Mouse (Mus musculus): ENCODE data around the gene 2210011C24Rik. TPM values are rescaled to one million over a fixed set of nuclear protein-coding genes. Genes with fewer than 3 reads are reported as not detected.

2210011C24Rik gene
- polyA plus RNA-seq (2021; fragmentation: Nextera tagmentation): 2.4 and 2.6 TPM in 2 replicates
- long read RNA-seq, experiment 1, partial matches to known transcripts: 0 of 2 reads
- long read RNA-seq, experiment 1, other reads (novel, unspliced or antisense): 0 of 2 reads
- long read RNA-seq, experiment 2: 0 reads

GRCm38 (mm10) chr8:84011705-84012498, at the start of gene 2210011C24Rik:
Gene 2210011C24Rik (minus strand): TSS chr8:84012171.

GRCm38 (mm10) chr8:84044900-84045299, 32.9 kb upstream of the 2210011C24Rik start, which contains the start of gene Rln3:
Gene Rln3 (minus strand): TSS chr8:84045000.

DNA sequence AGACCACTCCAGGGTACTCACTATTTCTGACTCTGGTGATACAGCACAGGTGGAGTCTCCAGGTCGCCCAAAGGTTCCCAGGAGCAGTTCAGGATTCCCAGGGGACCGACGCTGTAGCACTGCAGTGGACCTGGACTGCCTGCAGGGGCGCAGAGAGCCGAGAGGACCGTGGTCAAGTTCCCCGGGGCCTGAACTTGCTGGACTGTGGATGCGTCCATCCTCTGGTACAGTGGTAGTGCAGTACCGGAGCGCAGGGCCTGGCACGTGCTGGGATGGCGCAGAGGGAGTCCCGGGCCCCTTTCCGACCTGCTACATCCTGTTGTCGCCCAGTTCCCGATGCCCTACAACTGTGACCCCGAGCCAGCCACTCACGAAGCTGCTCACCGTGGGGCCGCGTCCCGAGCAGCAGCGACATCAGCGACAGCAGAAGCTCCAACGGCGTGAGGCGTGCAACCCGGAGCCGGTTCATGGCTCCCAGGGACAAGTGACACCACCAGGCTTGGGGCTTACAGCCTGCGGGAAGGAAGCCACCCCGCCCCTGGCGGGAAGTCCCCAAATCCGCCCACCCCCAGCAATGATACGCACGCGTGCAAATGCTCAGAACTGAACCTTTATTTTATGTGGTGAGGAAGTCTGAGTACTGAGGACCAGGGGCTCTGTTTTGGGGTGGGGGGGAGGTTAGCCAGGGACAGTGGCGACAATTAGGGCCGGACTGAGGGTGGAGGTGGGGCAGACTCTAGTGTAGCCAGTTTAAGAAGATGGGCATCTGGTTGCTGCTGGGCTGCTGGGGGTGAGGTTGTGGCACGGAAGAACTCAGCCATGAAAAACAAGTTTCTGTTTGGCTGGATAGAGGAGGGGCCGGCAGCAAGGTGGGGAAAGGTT, 30.3 kb upstream of the 2210011C24Rik start, which contains the start of gene Il27ra:
TSS of gene Il27ra (minus strand) at position 524 of the 882 bp plus-strand sequence.

DNA sequence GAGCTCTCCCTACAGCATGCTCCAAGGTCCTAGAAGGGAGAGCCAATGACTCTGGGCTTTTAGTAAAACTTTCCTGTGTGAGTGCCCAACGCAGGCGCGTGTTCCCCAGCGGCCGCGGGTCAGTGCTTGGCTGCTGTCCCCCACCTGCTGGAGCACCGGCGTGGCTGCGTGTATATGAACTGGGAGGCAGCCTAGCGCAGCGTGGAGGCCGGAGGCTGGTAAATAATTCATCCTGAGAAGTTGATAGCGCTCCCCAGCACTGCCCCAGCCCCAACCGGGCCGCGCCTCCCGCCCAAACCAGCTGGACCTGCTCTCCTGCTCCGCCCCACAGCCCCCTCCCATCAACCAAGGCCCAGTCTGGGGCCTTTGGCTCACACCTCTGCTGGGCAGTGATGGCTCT, 9.1 kb upstream of the 2210011C24Rik start, which contains the start of gene Palm3:
TSS of gene Palm3 (plus strand) at position 376 of the 400 bp plus-strand sequence.

GRCm38 (mm10) chr8:84001281-84002000, 10.5 kb downstream of the 2210011C24Rik start, which contains the start of gene 1700067K01Rik:
Gene 1700067K01Rik (plus strand): TSS chr8:84001502.

GRCm38 (mm10) chr8:83997511-83998141, 14.3 kb downstream of the 2210011C24Rik start, which contains the start of gene Samd1:
Gene Samd1 (plus strand): TSS chr8:83997672.

GRCm38 (mm10) chr8:83972150-83973120, 39.5 kb downstream of the 2210011C24Rik start, which contains the start of gene Prkaca:
Gene Prkaca (plus strand): TSS chr8:83972993.

Other genes starting within 250 kb of the 2210011C24Rik start
- gene Adgrl1, start 112.1 kb downstream of the 2210011C24Rik start, polyA plus RNA-seq (2021; fragmentation: Nextera tagmentation): 12.5 and 34.5 TPM in 2 replicates
- gene Gm10644, start 57.0 kb downstream of the 2210011C24Rik start, polyA plus RNA-seq (2021; fragmentation: Nextera tagmentation): 0.45 and 0.54 TPM in 2 replicates
- 1.2 and 1.4 TPM in 2 replicates for gene Asf1b, start 56.7 kb downstream of the 2210011C24Rik start, polyA plus RNA-seq (2021; fragmentation: Nextera tagmentation)
- 95.3 and 258 TPM in 2 replicates for gene Prkaca, start 39.2 kb downstream of the 2210011C24Rik start, polyA plus RNA-seq (2021; fragmentation: Nextera tagmentation)
- gene Samd1, start 14.5 kb downstream of the 2210011C24Rik start, polyA plus RNA-seq (2021; fragmentation: Nextera tagmentation): 1.3 and 2.9 TPM in 2 replicates
- 0.38 and 0.40 TPM in 2 replicates for gene 1700067K01Rik, start 10.7 kb downstream of the 2210011C24Rik start, polyA plus RNA-seq (2021; fragmentation: Nextera tagmentation)
- gene Palm3, start 9.3 kb upstream of the 2210011C24Rik start, polyA plus RNA-seq (2021; fragmentation: Nextera tagmentation): 0.71 and 1.6 TPM in 2 replicates
- gene Il27ra, start 30.4 kb upstream of the 2210011C24Rik start, polyA plus RNA-seq (2021; fragmentation: Nextera tagmentation): 0.15 and 0.23 TPM in 2 replicates
- not detected in 2 replicates for gene Rln3, start 32.8 kb upstream of the 2210011C24Rik start, polyA plus RNA-seq (2021; fragmentation: Nextera tagmentation)
- 0.79 and 1.6 TPM in 2 replicates for gene Gm10643, start 53.0 kb upstream of the 2210011C24Rik start, polyA plus RNA-seq (2021; fragmentation: Nextera tagmentation)
- 1.5 and 2.0 TPM in 2 replicates for gene Rfx1, start 54.7 kb upstream of the 2210011C24Rik start, polyA plus RNA-seq (2021; fragmentation: Nextera tagmentation)
- gene Dcaf15, start 92.6 kb upstream of the 2210011C24Rik start, polyA plus RNA-seq (2021; fragmentation: Nextera tagmentation): 2.3 and 2.4 TPM in 2 replicates
- gene Podnl1, start 113.8 kb upstream of the 2210011C24Rik start, polyA plus RNA-seq (2021; fragmentation: Nextera tagmentation): 0.06 TPM in 1 of 2 replicates, not detected in the other
- gene Cc2d1a, start 135.8 kb upstream of the 2210011C24Rik start, polyA plus RNA-seq (2021; fragmentation: Nextera tagmentation): 9.9 and 10.6 TPM in 2 replicates
- 1.2 and 2.5 TPM in 2 replicates for gene 4930432K21Rik, start 135.9 kb upstream of the 2210011C24Rik start, polyA plus RNA-seq (2021; fragmentation: Nextera tagmentation)
- 4.0 and 5.1 TPM in 2 replicates for gene Nanos3, start 173.0 kb upstream of the 2210011C24Rik start, polyA plus RNA-seq (2021; fragmentation: Nextera tagmentation)
- gene Zswim4, start 224.9 kb upstream of the 2210011C24Rik start, polyA plus RNA-seq (2021; fragmentation: Nextera tagmentation): 1.5 and 3.3 TPM in 2 replicates
- gene D8Ertd738e, start 237.5 kb upstream of the 2210011C24Rik start, polyA plus RNA-seq (2021; fragmentation: Nextera tagmentation): 458 and 479 TPM in 2 replicates
- 8.4 and 14.3 TPM in 2 replicates for gene Mri1, start 245.2 kb upstream of the 2210011C24Rik start, polyA plus RNA-seq (2021; fragmentation: Nextera tagmentation)